Mouse (Mus musculus) liver, embryonic 13.5 days (tissue): ENCODE data around the gene Tmem214. TPM values are rescaled to one million over a fixed set of nuclear protein-coding genes. Genes with fewer than 3 reads are reported as not detected.

Source experiments
- ATAC-seq: fragments of 200-750 bp; cut with Nextera tagmentation; 2 replicates; pipeline ENCODE4 v1.8.0; 2017; ENCODE audit warnings: low read depth, mild to moderate bottlenecking, moderate number of reproducible peaks, moderate library complexity
- DNase-seq: peaks from one replicate; pipeline ENCODE4 v3.0.0; 2022
- H3K27ac ChIP-seq: fragments of 300-500 bp; sonication (generic); 2 replicates; pipeline ENCODE4 v1.5.1; 2015; ENCODE audit warnings: moderate library complexity, mild to moderate bottlenecking, inconsistent platforms
- H3K27me3 ChIP-seq: fragments of 300-500 bp; sonication (generic); 2 replicates; pipeline ENCODE4 v1.6.1; 2015; ENCODE audit warnings: mild to moderate bottlenecking, inconsistent platforms
- H3K36me3 ChIP-seq: fragments of 300-500 bp; sonication (generic); 2 replicates; pipeline ENCODE4 v1.6.1; 2015; ENCODE audit warnings: mild to moderate bottlenecking, inconsistent platforms
- H3K4me1 ChIP-seq: fragments of 300-500 bp; sonication (generic); replicated peaks from 2 replicates; pipeline ENCODE4 v1.6.1; 2015; ENCODE audit warnings: inconsistent platforms
- H3K4me2 ChIP-seq: fragments of 300-500 bp; sonication (generic); 2 replicates; pipeline ENCODE4 v1.6.1; 2015; ENCODE audit warnings: inconsistent platforms, mild to moderate bottlenecking, moderate library complexity
- H3K4me3 ChIP-seq: fragments of 300-500 bp; sonication (generic); replicated peaks from 2 replicates; pipeline ENCODE4 v1.5.1; 2015; ENCODE audit warnings: mild to moderate bottlenecking, inconsistent platforms
- H3K9ac ChIP-seq: fragments of 300-500 bp; sonication (generic); 2 replicates; pipeline ENCODE4 v1.6.1; 2015; ENCODE audit warnings: mild to moderate bottlenecking, inconsistent platforms
- H3K9me3 ChIP-seq: fragments of 300-500 bp; sonication (generic); replicated peaks from 2 replicates; pipeline ENCODE4 v1.6.1; 2016; ENCODE audit warnings: inconsistent platforms
- WGBS: fragments of 180-500 bp; shearing (Covaris S2); methylation state at CpG from one replicate; pipeline ENCODE4 v1.1.7; 2015; ENCODE audit not compliant: insufficient replicate concordance; 5-methylcytosine and 5-hydroxymethylcytosine counted together
- polyA plus RNA-seq: library from polyadenylated mRNA; unstranded; fragments of >200 nt; fragmentation: Nextera tagmentation; extraction: Ambion mirVana; gene quantifications from 2 replicates; pipeline ENCODE4 v1.2.1, GENCODE M21; 2015

Tmem214 gene
- polyA plus RNA-seq, 1 experiment from 2014 or later: 40.8 TPM

GRCm38 (mm10) chr5:30850556-30850925 is 17.3 kb upstream of the Tmem214 start:
- Histone ChIP-seq H3K4me3 (no peak overlapping the region), H3K4me1 (no peaks in the 10 kb centered on the region), H3K9ac (no peak overlapping the region), H3K27ac (no peak overlapping the region), H3K4me2 (no peak overlapping the region), H3K36me3 (no peaks in the 10 kb centered on the region), H3K27me3 (no peaks in the 10 kb centered on the region), H3K9me3 (no peaks in the 10 kb centered on the region)
- ATAC-seq: no peak
- 57% methylated on average over 2 of the region's 2 CpGs for WGBS
- no peak for DNase-seq

GRCm38 (mm10) chr5:30853522-30853921 is 14.3 kb upstream of the Tmem214 start:
- Histone ChIP-seq H3K9ac (no peak overlapping the region), H3K36me3 (no peaks in the 10 kb centered on the region), H3K27me3 (no peaks in the 10 kb centered on the region), H3K27ac (no peak overlapping the region), H3K4me3 (no peak overlapping the region), H3K4me1 (no peaks in the 10 kb centered on the region), H3K4me2 (no peak overlapping the region), H3K9me3 (no peaks in the 10 kb centered on the region)
- ATAC-seq: no peak
- DNase-seq: no peak
- WGBS: 64% methylated on average over 4 of the region's 4 CpGs

- DNase-seq (no peak), ATAC-seq (no peak)
- no peaks in the 10 kb centered on the region for H3K36me3 ChIP-seq
- H3K9me3 ChIP-seq: no peaks in the 10 kb centered on the region
- H3K27me3 ChIP-seq: no peaks in the 10 kb centered on the region
- no peak overlapping the region for H3K27ac ChIP-seq
- H3K4me3 ChIP-seq: no peak overlapping the region
- H3K4me2 ChIP-seq: no peak overlapping the region
- WGBS: 39% methylated on average over 3 of the region's 3 CpGs
- no peak overlapping the region for H3K9ac ChIP-seq
- no peaks in the 10 kb centered on the region for H3K4me1 ChIP-seq
Observed at GRCm38 (mm10) chr5:30855674-30856073, 12.1 kb upstream of the Tmem214 start.

GRCm38 (mm10) chr5:30856124-30856523 is 11.7 kb upstream of the Tmem214 start:
- no peaks in the 10 kb centered on the region for H3K4me1 ChIP-seq
- no peak overlapping the region for H3K4me2 ChIP-seq
- H3K9me3 ChIP-seq: no peaks in the 10 kb centered on the region
- no peak overlapping the region for H3K9ac ChIP-seq
- H3K27ac ChIP-seq: no peak overlapping the region
- no peaks in the 10 kb centered on the region for H3K27me3 ChIP-seq
- no peak for ATAC-seq
- no peak overlapping the region for H3K4me3 ChIP-seq
- WGBS: 75% methylated on average over 2 of the region's 2 CpGs
- H3K36me3 ChIP-seq: no peaks in the 10 kb centered on the region
- no peak for DNase-seq

- H3K9ac ChIP-seq: no peak overlapping the region
- DNase-seq: no peak
- H3K9me3 ChIP-seq: no peaks in the 10 kb centered on the region
- ATAC-seq: peak; percentile 41; the same call in 1 of the 2 replicates
- WGBS: 32% methylated on average over 4 of the region's 4 CpGs
- no peaks in the 10 kb centered on the region for H3K27me3 ChIP-seq
- peaks cover 3% of the 10 kb centered on the region for H3K4me1 ChIP-seq
- no peak overlapping the region for H3K4me3 ChIP-seq
- no peak overlapping the region for H3K4me2 ChIP-seq
- H3K36me3 ChIP-seq: no peaks in the 10 kb centered on the region
- no peak overlapping the region for H3K27ac ChIP-seq
Observed at GRCm38 (mm10) chr5:30863852-30864251, 4.0 kb upstream of the Tmem214 start.

- 32% methylated on average over 15 of the region's 15 CpGs for WGBS
- Histone ChIP-seq H3K27ac (no peak overlapping the region), H3K36me3 (no peaks in the 10 kb centered on the region), H3K9me3 (no peaks in the 10 kb centered on the region), H3K4me3 (no peak overlapping the region), H3K4me2 (no peak overlapping the region), H3K27me3 (no peaks in the 10 kb centered on the region), H3K4me1 (peaks cover 6% of the 10 kb centered on the region), H3K9ac (no peak overlapping the region)
- DNase-seq: no peak
- ATAC-seq: no peak
Observed at GRCm38 (mm10) chr5:30864322-30864721, 3.5 kb upstream of the Tmem214 start.

GRCm38 (mm10) chr5:30866871-30867270 is 941 bp upstream of the Tmem214 start:
- ATAC-seq (no peak), DNase-seq (no peak)

GRCm38 (mm10) chr5:30868981-30869380 is 1.2 kb downstream of the Tmem214 start:
- H3K9me3 ChIP-seq: no peaks in the 10 kb centered on the region
- H3K36me3 ChIP-seq: peaks cover 36% of the 10 kb centered on the region
- no peak overlapping the region for H3K27ac ChIP-seq
- H3K27me3 ChIP-seq: no peaks in the 10 kb centered on the region
- ATAC-seq (no peak), DNase-seq (no peak)
- H3K4me1 ChIP-seq: peaks cover 25% of the 10 kb centered on the region
- peak overlapping the region; percentile 94 for H3K9ac ChIP-seq
- H3K4me3 ChIP-seq: peak overlapping the region; percentile 91
- H3K4me2 ChIP-seq: peak overlapping the region; percentile 89
- WGBS: 26% methylated on average over 9 of the region's 9 CpGs

More at GRCm38 (mm10) chr5:30866871-30867270, 941 bp upstream of the Tmem214 start:
- Histone ChIP-seq H3K4me3 (no peak overlapping the region), H3K9me3 (no peaks in the 10 kb centered on the region), H3K9ac (no peak overlapping the region), H3K4me1 (peaks cover 25% of the 10 kb centered on the region), H3K27ac (no peak overlapping the region), H3K4me2 (no peak overlapping the region), H3K27me3 (no peaks in the 10 kb centered on the region), H3K36me3 (peaks cover 15% of the 10 kb centered on the region)
- WGBS: 50% methylated on average over 3 of the region's 3 CpGs

- Histone ChIP-seq H3K27ac (peak overlapping the region; percentile 78), H3K27me3 (no peaks in the 10 kb centered on the region), H3K4me3 (peak overlapping the region; percentile 91), H3K4me2 (peak overlapping the region; percentile 89), H3K36me3 (peaks cover 42% of the 10 kb centered on the region), H3K9ac (peak overlapping the region; percentile 94), H3K9me3 (no peaks in the 10 kb centered on the region), H3K4me1 (peaks cover 25% of the 10 kb centered on the region)
- ATAC-seq (peak; percentile 95), DNase-seq (peak; percentile 85)
- under 1% methylated on average over 63 of the region's 63 CpGs for WGBS
Observed at GRCm38 (mm10) chr5:30869405-30870130, 1.8 kb downstream of the Tmem214 start.

- H3K9ac ChIP-seq: peak overlapping the region; percentile 94
- DNase-seq: no peak
- H3K4me2 ChIP-seq: peak overlapping the region; percentile 89
- peak overlapping the region; percentile 91 for H3K4me3 ChIP-seq
- H3K27me3 ChIP-seq: no peaks in the 10 kb centered on the region
- H3K9me3 ChIP-seq: no peaks in the 10 kb centered on the region
- peaks cover 47% of the 10 kb centered on the region for H3K36me3 ChIP-seq
- WGBS: 15% methylated on average over 2 of the region's 2 CpGs
- peaks cover 25% of the 10 kb centered on the region for H3K4me1 ChIP-seq
- H3K27ac ChIP-seq: peak overlapping the region; percentile 78
- ATAC-seq: no peak
Observed at GRCm38 (mm10) chr5:30870131-30870406, 2.3 kb downstream of the Tmem214 start.

GRCm38 (mm10) chr5:30872574-30872973 is 4.8 kb downstream of the Tmem214 start:
- WGBS: 86% methylated on average over 9 of the region's 9 CpGs
- no peak overlapping the region for H3K4me3 ChIP-seq
- H3K4me1 ChIP-seq: peaks cover 25% of the 10 kb centered on the region
- no peak overlapping the region for H3K27ac ChIP-seq
- no peak overlapping the region for H3K9ac ChIP-seq
- no peak for DNase-seq
- H3K36me3 ChIP-seq: peaks cover 72% of the 10 kb centered on the region
- no peaks in the 10 kb centered on the region for H3K27me3 ChIP-seq
- no peak overlapping the region for H3K4me2 ChIP-seq
- H3K9me3 ChIP-seq: no peaks in the 10 kb centered on the region
- no peak for ATAC-seq

- 80% methylated on average over 7 of the region's 7 CpGs for WGBS
- no peak for DNase-seq
- no peak overlapping the region for H3K9ac ChIP-seq
- H3K27ac ChIP-seq: no peak overlapping the region
- H3K4me3 ChIP-seq: no peak overlapping the region
- H3K9me3 ChIP-seq: no peaks in the 10 kb centered on the region
- ATAC-seq: no peak
- peaks cover 19% of the 10 kb centered on the region for H3K4me1 ChIP-seq
- H3K27me3 ChIP-seq: no peaks in the 10 kb centered on the region
- no peak overlapping the region for H3K4me2 ChIP-seq
- H3K36me3 ChIP-seq: peaks cover 78% of the 10 kb centered on the region
Observed at GRCm38 (mm10) chr5:30874365-30874764, 6.6 kb downstream of the Tmem214 start.
